Mouse (Mus musculus) erythroblast, embryonic 14.5 days (primary cell): ENCODE measurements around the gene Srgap1.

ENCODE experiments used
- GATA1 ChIP-seq: IDR thresholded peaks from 2 replicates; pipeline ENCODE4 v1.6.1; 2012; ENCODE audit warnings: low read length, inconsistent platforms, mixed read lengths
- TAL1 ChIP-seq: IDR thresholded peaks from 3 replicates; pipeline ENCODE4 v1.6.1; 2012; ENCODE audit warnings: low read length, inconsistent platforms, mixed read lengths

DNA sequence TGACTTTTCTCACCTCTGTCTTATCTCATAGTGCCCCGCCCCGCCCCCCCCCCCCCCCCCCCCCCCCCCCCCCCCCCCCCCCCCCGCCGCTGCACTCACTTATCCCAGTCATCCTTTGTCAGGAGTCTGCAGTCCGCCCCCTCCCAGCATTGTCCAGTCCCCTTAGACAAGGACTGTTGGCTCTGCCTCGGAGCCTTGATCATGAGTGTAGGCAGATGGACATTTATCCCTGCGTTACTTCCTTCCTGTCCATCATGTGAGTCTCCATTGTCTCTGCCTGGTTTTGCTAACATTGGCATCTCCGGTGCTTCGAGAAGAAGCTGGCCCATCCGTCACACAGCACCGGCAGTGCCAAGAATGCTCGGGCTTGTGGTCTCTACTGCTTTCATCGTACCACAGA, 283.9 kb downstream of the Srgap1 start:
- no peak for TF ChIP-seq TAL1
- no peak for TF ChIP-seq GATA1
